Mouse (Mus musculus) thymus, postnatal 14 days (tissue): ENCODE measurements around the gene Tbc1d9b.
A peak's percentile ranks its signal among the peaks of the same experiment; 100 is the strongest.
"Not testable (repeated sequence)": the region's sequence is repeated elsewhere in the genome, so short reads cannot be mapped to it uniquely, and the experiment has no call there.

Experiments used
- DNase-seq: peaks from one replicate; pipeline ENCODE4 v3.0.0; 2021

Tbc1d9b gene

DNA sequence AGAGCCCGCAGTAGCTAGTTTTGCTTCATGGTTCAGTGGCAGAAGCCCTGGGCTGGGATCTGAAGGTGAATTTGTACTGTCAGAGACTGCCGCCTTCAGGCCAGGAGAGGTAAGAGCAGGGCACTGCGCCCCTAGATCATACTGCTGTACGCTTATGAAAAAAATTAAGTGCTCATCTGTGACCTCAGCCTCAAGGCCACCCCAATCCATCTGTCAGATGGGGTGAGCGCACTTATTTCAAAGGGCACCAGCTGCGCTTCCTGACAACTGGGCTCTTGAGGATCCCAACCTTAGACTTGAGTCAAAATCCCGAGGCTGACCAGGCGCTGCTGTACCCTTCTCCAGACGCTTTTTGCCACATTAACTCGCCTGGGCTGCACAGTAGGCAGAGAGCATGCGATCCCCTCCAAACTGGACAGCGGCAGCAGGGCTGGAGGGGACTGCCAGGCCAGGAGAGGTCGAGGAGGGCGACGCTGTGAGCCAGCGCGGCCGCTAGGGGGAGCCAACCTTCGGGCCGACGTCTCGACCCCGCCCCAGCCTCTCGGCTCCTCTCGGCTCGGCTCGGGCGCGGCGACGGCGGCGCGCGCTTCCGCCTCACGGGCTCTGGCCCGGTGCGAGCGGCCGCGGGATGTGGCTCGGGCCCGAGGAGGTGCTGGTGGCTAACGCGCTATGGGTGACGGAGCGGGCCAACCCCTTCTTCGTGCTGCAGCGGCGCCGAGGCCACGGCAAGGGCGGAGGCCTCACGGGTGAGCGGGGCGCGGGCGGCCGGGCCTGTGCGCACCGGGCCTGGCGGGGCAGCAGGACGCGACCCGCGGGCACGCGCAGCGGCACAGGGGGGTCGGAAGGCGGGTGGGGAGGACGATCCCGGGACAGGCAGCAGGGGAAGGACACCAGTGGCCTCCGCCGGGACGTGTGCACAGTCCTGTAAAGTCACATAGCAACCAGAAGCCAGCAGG lies at the start of gene Tbc1d9b:
Gene Tbc1d9b, plus strand, starts transcription at position 586 of the 956 bp plus-strand sequence.
- peak; percentile 93 for DNase-seq

DNA sequence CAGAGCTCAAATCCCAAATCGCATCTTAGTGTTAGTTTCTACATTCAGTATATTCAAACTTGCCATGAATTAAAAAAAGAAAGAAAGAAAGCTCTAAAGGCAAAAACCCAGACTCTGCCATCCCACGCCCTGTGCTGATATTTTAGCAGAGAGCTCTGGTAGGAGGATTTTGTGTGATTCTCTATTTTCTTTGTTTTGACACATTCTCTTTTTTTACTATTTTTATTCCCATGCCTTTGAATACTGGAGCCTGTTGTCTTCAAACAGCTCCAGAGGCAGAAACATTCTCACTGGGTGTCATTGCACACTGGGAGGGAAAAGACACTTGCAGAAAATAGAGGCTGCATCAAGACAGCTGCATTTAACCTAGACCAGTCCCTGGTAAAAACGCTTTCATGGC lies 45.0 kb upstream of the Tbc1d9b start:
- DNase-seq, result no peak

DNA sequence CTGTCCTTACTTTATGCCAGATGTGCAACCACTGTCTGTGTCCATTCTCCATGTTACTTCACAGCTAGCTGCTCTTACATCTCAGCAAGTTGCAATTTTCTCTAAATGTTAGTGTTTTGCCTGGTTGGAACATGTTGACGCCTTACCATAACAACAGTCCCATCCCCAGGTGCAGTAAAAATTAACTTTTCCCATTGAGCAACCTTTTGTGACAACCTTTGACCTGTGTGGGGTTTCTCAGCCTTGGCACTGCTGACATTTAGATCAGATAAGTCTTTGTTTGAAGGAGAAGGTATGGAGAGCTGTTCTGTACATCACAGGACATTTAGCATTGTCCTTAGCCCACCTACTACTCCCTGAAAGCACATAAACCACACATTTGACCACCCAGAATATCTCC lies 41.4 kb upstream of the Tbc1d9b start:
- DNase-seq, result no peak

DNA sequence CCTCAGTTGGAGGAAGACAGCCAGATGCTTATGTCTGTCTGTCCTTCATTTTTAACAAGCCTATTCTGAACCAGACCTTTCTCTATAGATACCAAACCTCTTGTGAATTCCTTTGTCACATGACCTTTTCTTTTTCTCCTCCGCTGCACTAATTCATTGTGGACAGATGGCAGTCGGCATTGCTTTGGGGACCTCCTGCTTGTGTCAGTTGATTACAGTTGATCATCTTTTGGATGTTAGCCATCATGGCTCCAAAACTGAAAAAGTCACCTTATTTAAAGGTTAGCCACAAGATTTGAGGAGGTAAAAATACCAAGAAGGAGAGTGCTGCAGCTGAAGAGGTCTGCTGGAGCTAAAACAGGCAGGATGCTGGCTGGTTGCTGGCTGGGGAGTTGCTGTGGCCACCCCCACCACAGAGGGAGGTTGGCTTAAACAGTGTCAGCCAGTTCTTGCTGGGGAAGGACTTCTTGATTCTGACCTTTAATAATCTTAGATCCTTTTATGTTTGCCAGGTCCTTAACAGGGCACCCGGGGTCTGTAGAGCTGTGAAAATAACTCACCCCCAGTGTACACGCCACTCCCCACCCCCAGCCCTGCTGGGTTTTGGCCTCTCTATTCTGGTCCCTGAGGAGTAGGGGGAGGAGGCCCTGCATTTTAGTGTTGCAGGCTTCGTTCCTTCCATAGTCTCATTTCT lies 40.1 kb upstream of the Tbc1d9b start:
- DNase-seq, result no peak

DNA sequence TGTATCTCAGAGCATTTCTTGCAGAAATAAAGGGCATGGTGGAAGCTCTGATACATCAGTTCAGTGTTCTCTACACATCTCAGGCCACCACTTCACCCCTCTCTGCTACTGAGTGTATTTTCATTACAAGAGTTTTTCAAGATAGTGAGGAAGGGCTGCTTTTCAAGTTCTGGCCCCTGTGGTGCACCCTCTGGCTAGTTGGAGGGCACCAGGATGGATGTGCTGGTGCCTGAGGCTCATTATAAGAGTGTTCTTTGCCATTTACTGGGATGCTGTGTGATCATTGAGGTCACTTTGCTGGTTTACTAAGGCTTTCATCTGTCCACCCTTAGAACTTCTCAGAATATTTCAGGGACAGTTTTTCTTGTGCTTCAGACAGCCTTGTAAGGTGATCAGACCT lies 39.5 kb upstream of the Tbc1d9b start:
- DNase-seq, result no peak

DNA sequence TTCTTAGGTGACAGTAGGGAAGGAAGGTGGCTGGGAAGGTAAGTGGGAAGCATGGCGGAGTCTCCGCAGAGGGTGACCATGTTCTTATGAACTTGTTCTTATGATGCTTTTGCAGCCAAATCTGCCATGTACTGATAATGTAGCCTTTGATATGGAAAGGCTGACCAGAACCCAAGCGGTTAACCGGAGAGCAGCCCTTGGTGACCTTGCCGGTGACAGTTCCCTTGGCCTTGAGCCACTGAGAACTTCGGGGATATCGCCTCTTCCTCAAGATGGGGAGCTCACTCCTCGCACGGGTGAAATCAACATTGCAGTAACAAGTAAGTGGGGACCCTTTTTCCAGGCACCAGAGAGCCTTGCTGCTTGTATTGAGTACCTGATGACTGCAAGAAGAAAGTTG lies 35.5 kb upstream of the Tbc1d9b start:
- DNase-seq, result no peak

DNA sequence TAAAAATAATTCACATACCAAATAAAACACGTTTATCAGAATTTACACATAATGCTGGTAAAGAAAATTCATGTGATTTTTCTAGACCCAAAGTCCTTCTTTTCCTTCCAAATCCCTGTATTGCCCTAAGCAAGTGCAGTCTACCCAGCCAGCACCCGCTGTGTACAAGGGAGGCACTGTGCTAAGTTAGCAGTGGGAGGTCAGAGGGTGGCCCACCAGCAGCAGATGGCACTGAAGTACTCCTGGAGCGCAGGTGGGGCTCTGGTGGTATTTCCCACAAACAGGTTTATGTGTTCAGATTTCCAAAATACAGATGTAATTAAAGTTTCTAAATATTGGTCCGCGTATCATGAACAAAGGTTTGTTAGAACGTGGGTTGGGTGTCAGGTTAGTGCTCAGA lies 34.1 kb upstream of the Tbc1d9b start:
- no peak for DNase-seq

DNA sequence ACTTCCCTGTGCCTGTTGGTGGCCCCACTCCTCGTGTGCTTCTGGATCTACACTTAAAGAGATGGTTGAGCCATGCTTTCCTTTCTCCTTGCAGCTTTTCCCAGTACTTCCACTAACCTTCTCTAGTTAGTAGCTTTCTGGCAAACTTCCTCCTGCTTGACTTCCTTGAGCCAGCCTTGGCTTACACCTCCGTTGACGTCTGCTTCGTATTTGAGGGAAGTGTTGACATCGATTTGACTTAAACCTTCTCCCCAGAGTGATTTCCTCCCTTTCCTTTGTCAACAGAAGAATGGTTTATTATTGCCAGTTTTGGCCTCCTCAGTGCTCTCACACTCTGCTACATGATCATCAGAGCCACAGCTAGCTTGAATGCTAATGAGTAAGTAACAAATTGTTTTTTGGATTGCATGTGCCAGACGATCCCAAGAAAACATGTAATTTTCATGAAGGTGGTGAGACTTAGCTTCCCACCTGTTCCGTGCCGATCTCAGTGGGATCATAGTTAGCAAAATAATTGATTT lies 32.2 kb upstream of the Tbc1d9b start:
- no peak for DNase-seq

DNA sequence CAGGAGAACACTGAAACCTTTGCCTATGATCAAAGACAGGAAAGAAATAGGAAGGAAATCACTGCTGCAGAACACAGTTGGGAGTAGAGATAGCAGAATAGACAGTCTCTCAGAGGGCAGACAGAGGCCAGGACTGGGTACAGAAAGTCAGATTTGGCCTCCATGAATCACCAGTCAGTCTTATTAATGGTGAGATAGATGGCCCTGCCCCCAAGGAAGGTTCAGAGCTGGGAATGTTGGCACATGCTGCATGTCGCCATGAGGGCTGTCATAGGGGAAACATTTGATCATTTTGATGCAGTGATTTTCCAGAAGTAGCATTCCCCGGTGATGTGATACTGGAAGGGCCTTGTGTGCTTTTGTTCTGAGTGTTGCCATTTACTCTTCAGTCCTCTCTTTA lies 31.5 kb upstream of the Tbc1d9b start:
- no peak for DNase-seq

DNA sequence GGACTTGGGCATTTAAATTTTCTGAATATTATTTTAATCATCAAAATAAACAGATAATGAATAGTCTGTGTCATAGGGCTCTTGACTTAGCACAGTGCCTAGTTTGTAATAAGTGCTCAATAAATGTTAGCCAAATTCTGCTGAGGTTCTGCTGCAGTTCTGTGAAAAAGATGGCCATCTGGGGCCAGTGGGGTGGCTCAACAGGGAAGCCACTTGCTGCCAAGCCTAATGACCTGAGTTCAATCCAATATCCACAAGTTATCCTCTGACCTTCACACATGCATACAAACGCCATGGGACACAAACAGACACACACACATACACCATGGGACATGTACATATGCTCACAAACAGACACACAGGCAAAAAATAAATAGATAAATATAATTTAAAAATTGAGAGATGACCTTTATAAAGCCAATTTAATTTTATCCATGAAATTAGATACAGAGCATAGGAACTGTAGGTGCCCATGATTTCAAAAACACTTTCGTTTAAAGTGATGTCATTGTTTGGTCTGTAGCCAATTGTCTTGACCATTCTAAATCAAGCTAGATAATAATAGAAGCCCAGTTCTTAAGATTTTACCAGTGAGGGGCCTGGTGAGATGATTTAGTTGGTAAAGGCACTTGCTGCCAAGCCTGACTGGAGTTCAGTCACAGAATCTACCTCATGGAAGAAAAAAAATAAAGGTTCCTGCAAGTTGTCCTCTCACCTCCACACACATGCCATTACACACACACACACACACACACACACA lies 30.5 kb upstream of the Tbc1d9b start:
- DNase-seq, result no peak

DNA sequence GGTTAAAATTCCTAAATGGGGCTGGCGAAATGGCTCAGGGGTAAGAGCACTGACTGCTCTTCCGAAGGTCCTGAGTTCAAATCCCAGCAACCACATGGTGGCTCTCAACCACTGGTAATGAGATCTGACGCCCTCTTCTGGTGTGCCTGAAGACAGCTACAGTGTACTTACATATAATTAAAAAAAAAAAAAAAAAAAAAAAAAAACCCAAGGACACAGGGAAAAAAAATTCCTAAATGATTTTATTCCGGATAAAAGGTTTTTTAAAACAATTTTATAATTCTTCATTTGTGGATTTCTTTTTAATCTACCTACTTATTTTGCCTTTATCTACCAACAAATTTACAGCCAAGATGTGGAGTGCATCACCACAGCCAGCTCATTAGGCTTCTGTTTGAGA lies 29.2 kb upstream of the Tbc1d9b start:
- not testable (repeated sequence) for DNase-seq

DNA sequence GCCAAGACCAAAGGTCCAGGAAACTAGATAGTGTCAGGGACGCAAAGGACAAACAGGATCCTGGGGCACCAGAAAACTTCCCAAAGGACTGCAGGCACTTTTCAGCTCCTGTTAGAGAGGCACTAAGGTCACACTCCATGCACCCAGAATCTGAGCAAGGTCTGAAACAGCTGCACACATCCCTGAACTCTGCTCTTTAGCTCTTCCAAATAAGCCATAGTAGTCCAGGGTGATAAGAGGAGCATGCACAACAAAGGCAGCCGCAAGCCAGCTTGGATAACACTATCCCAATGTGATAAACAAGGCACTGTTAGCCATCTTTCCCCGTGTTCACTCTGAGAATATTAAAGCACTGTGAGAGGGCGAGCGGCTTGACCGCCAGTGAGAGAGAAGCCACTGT lies 27.2 kb upstream of the Tbc1d9b start:
- no peak for DNase-seq

DNA sequence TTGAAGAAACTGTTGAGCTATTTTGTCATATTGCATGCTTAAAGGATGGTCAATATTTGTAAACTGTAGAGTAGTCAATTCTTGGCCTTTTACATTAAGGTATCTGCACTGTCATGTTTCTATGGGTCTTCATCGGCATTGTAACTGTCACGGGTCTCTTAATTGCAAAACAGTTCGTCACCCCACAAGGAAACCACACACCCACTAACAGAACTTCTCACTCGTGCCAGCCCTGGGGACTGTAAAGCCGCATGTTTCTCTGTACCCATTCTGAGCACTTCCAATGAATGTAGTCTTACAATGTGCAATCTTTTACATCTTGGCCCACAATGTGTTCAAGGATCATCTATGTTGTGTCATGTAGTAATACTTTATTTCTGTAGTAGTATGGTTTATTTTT lies 26.0 kb upstream of the Tbc1d9b start:
- DNase-seq, result no peak

DNA sequence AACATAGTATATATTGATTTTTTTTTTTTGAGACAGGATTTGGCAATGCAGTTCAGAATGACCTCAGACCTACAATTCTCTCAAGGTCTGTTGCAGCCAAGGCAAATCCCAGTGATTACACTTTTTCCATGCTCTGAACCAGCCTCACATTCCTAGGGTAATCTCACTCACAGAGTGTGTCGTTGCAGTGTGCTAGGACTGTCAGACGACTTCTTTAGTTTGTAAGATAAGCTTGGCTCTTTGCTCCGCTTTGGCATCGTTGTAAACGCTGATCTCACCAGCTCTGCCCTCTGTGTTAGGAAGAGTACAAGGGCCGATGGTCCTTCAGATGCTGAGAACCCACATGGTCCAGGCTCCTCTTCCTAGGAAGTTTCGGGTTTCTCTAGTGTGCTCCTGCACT lies 25.2 kb upstream of the Tbc1d9b start:
- DNase-seq, result no peak

DNA sequence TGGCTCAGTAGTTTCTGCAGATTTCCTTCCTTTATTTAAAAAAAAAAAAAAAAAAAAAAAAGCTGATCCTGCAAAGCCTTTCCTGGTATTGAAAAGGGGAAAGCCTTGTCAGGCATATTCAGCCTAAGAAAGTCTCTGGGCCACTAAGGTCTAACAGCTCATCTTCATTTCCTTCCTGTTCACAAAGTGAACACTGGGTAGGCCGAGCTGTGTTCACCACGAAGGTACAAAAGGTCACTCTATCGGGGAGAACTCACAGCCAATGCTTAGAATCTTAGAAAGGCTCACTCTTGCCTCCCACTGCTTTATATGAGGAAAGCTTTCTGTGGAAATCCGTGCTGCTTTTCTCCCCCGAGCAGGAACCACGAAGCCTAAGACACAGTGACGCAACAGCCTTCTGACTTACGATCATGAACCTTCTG lies 22.4 kb upstream of the Tbc1d9b start:
- no peak for DNase-seq

DNA sequence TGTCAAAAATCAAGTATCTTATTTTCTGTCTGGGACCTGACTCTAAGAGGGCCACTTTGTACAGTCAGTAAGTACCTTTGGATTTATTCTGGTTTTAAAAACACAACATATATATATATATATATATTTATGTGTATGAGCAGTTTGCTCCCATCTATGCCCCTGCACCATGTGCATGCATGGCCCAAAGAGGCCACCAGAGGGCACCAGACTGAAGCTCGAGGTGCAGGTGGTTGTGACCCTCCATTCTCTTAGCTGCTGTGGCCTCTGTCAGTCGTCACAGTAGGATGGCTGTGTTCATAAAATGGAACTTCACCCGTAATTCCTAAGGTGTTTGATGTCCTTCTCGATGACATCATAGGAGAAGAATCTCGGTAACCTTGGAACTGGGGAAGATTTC lies 16.9 kb upstream of the Tbc1d9b start:
- DNase-seq, result peak; percentile 90

DNA sequence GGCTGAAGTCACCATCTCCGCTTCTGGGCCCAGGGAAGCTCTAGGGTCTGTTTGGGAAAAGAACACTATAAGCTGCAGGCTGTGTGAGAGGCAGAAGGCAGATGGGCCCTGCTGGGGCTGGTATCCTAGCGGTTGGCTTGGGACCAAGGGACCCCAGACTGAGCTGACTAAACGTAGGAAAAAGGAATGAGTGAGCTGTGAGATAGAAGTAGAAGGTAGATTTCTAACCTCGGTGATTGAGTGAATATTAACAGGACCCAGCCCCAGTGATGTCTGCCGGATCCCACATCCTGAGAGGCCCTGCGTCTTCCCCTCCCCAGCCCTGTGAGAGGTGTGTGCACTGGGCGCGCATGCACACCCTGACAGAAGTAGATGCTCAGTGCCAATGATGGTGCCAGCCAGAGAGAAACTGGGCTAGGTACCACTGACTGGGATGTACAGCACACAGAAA lies 8.5 kb upstream of the Tbc1d9b start:
- no peak for DNase-seq

DNA sequence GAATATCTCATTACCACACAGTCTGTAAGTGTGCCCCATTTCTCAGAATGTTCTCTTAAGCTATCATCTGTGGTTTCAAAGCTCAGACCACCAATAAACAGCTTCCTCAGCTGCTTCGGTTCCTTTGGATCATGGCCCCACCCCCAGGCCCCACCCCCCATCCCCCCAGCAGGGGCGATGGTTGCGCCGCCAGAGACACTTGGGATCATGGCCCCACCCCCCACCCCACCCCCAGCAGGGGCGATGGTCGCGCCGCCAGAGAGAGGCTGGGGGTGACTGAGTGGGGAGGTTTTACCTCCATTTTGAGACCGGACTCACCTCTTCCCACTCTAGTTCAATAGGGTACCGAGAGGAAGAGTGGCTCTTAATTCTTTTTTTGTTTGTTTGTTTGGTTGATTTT lies 3.4 kb upstream of the Tbc1d9b start:
- DNase-seq, result no peak

DNA sequence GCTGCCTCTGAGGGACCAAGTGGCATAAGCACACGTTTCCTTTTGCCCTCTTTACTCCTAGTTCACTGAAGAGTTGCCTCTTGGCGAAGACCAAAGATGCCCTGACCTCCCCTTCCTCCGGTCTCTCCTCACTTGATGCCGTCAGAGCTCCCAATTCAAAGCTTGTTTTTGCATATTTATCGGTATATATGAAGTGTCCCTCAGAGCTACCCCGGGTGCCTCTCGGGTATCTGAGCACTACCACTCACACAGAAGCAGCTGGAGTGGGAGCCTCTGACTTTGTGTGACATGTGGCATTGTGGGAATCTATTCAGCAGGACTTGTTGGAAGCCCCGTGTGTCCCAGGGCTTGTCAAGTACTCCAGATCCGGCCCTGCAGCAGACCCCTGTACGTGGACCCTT lies 605 bp downstream of the Tbc1d9b start:
- no peak for DNase-seq

DNA sequence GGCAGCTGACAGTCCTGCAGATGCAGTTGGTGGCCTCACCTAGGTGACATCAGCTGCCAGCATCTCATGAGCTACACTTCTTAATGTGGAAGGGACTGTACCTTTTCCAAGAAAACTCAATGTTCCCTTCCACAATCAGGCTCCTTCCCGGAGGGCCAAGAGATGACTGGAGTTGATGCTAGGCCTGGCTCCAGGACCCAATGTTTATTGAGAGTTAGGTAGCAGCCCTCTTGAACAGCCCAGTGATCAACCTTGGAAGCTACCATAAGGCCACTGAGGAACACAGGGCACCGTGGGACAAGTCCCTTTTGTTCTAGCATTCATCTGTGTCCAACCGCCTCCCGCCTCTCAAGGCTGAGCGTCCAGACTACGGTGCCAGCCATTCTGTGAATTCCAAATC lies 1.1 kb downstream of the Tbc1d9b start:
- no peak for DNase-seq

DNA sequence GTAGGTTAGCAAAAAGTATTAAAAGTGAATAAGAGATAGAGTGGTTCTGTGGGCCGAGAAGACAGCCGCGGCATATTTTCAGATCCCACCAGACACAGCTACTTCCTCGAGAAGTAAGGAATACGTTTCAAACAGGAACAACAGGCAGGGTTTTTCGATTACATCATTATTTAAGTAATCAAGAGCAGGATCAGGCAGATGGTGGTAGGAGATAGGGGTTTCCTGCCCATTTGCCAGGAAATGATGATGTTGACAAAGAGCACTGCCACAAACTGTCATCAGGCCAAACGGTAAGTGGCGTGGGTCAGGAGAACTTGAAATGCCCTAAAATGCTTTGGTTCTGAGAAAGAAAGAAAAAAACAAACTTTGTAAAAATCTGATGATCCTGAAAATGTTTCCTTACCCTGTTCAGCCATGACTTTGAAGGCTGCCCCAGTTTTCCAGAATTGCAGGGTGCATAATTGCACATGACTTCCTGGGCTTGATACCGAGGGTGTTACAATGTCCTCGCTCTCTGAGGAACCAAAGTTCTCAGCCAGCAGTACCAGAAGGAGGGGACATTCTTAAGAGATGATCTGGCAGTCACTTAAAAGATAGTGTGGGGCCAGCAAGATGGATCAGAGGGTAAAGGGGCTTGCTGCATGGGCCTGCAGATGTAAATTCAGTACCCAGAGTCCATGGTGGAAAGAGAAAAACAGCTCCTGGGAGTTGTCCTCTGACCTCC lies 3.1 kb downstream of the Tbc1d9b start:
- DNase-seq, result no peak

DNA sequence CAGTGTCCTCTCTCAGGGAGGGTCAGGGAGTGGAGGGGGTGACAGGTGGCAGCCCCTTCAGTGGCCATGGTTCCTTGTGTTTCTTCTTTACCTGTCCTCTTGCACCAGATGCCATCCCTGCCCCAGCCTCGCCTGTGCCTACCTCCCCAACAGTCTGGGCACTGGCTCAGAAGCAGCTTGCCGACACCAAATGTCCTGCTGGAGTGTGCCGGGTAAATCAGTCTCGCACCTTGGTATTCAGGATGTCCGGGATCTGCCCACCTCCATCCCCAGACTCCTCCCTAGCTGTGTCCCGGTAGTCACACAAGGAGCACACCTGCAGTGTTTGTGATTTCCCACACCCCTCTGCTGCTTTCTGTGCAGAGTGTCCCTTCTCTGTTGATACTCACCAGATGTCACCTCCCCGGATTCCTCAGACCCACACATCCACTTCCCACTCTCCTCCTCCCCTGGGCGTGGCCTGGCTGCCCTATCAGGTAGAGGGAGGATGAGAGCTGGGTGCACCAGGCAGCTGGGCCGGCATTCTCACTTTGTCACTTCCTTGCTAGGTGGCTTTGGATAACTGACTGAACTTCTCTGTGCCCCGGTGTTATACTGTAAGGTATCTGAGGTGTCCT lies 7.1 kb downstream of the Tbc1d9b start:
- no peak for DNase-seq
